Mouse (Mus musculus) olfactory bulb, adult 2 months (tissue): Measurements from ENCODE around the gene Gipr.

Source experiments
- CTCF ChIP-seq: fragments of 200-500 bp; IDR thresholded peaks from 2 replicates; pipeline ENCODE4 v1.5.1; 2012; ENCODE audit warnings: low read depth, mild to moderate bottlenecking, low read length, moderate library complexity; ENCODE audit not compliant: insufficient read depth
- POLR2A ChIP-seq: fragments of 200-500 bp; IDR thresholded peaks from 2 replicates; pipeline ENCODE4 v1.6.1; 2012; ENCODE audit warnings: mild to moderate bottlenecking, low read depth, low read length, moderate library complexity; ENCODE audit not compliant: insufficient read depth

DNA sequence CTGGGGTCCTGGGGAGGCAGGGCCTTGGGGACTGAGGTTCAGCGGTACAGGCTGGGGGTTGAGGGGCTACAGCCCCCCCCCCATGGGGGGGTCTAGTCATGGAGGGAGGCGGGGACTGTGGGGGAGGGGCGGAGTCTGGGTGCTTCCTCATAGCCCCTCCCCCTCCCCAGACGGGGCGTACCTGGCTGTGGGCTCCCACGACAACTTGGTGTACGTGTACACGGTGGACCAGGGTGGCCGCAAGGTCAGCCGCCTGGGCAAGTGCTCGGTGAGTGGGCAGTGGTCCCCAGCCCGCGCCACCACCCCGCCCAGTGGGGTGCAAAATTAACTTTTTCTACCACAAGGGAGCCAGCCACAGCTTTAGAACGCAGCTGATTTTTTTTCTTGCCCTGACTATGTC lies 35.7 kb upstream of the Gipr start:
- no peak for TF ChIP-seq POLR2A
- TF ChIP-seq CTCF, result no peak
